Mouse (Mus musculus): ENCODE results near the gene Aurkb. TPM values are rescaled to one million over a fixed set of nuclear protein-coding genes. Genes with fewer than 3 reads are reported as not detected.

Aurkb gene
- polyA plus RNA-seq, 2 experiments, result 109 to 124 TPM

- WGBS, result 4% methylated on average over 38 of the region's 38 CpGs
- peak within 1 kb of the TSS; percentile 69 for H3K4me2 ChIP-seq (replicated peaks; ENCODE audit: low read depth, low read length, severe bottlenecking)
- H3K4me1 ChIP-seq (ENCODE audit: control insufficient read depth, insufficient read depth, low read length), result peaks cover 8% of the 10 kb centered on the region
- H3K9me3 ChIP-seq (ENCODE audit: control insufficient read depth, low read length), result no peaks in the 10 kb centered on the region
- DNase-seq (ENCODE audit: low spot score), result peak; percentile 95
- TF ChIP-seq POLR2A (IDR thresholded peaks at IDR 0.05; ENCODE audit: borderline replicate concordance, extremely low read depth, insufficient read depth, insufficient read length), result peak; percentile 93; the same call in 1 of the 2 replicates
- H3K36me3 ChIP-seq (ENCODE audit: control insufficient read depth, insufficient read depth, low read length), result peaks cover 1% of the 10 kb centered on the region
- H3K4me3 ChIP-seq (replicated peaks; ENCODE audit: low read length), result peak within 1 kb of the TSS; percentile 54
- H3K27ac ChIP-seq (replicated peaks; ENCODE audit: low read depth, low read length), result peak within 1 kb of the TSS; percentile 88
- peak; percentile 97 for ATAC-seq (ENCODE audit: low FRiP score, low read depth)
- H3K9ac ChIP-seq (ENCODE audit: low read depth, low read length, severe bottlenecking), result peak within 1 kb of the TSS; percentile 86
- H3K27me3 ChIP-seq (ENCODE audit: control insufficient read depth, insufficient read depth, low read length), result no peaks in the 10 kb centered on the region
Observed at GRCm38 (mm10) chr11:69015644-69016441, 29.6 kb upstream of the Aurkb start, which contains the start of gene Ctc1. Ctc1 (plus strand) TSS chr11:69015911.

- peak overlapping the region; percentile 69 for H3K4me2 ChIP-seq (replicated peaks; ENCODE audit: low read depth, low read length, severe bottlenecking)
- DNase-seq (ENCODE audit: low spot score) (no peak), ATAC-seq (ENCODE audit: low FRiP score, low read depth) (no peak)
- no peaks in the 10 kb centered on the region for H3K27me3 ChIP-seq (ENCODE audit: control insufficient read depth, insufficient read depth, low read length)
- H3K36me3 ChIP-seq (ENCODE audit: control insufficient read depth, insufficient read depth, low read length), result peaks cover 10% of the 10 kb centered on the region
- H3K9me3 ChIP-seq (ENCODE audit: control insufficient read depth, low read length), result no peaks in the 10 kb centered on the region
- peak overlapping the region; percentile 86 for H3K9ac ChIP-seq (ENCODE audit: low read depth, low read length, severe bottlenecking)
- H3K4me3 ChIP-seq (replicated peaks; ENCODE audit: low read length), result peak overlapping the region; percentile 54
- peaks cover 8% of the 10 kb centered on the region for H3K4me1 ChIP-seq (ENCODE audit: control insufficient read depth, insufficient read depth, low read length)
- 69% methylated on average over 3 of the region's 3 CpGs for WGBS
- TF ChIP-seq POLR2A (IDR thresholded peaks at IDR 0.05; ENCODE audit: borderline replicate concordance, extremely low read depth, insufficient read depth, insufficient read length), result no peak
- peak overlapping the region; percentile 88 for H3K27ac ChIP-seq (replicated peaks; ENCODE audit: low read depth, low read length)
Observed at GRCm38 (mm10) chr11:69016755-69017154, 28.7 kb upstream of the Aurkb start.

GRCm38 (mm10) chr11:69020691-69021090, 24.8 kb upstream of the Aurkb start:
- DNase-seq (ENCODE audit: low spot score) (no peak), ATAC-seq (ENCODE audit: low FRiP score, low read depth) (no peak)
- peaks cover 8% of the 10 kb centered on the region for H3K4me1 ChIP-seq (ENCODE audit: control insufficient read depth, insufficient read depth, low read length)
- no peaks in the 10 kb centered on the region for H3K27me3 ChIP-seq (ENCODE audit: control insufficient read depth, insufficient read depth, low read length)
- H3K9me3 ChIP-seq (ENCODE audit: control insufficient read depth, low read length), result no peaks in the 10 kb centered on the region
- H3K9ac ChIP-seq (ENCODE audit: low read depth, low read length, severe bottlenecking), result no peak overlapping the region
- no peak overlapping the region for H3K4me3 ChIP-seq (replicated peaks; ENCODE audit: low read length)
- TF ChIP-seq POLR2A (IDR thresholded peaks at IDR 0.05; ENCODE audit: borderline replicate concordance, extremely low read depth, insufficient read depth, insufficient read length), result no peak
- H3K4me2 ChIP-seq (replicated peaks; ENCODE audit: low read depth, low read length, severe bottlenecking), result no peak overlapping the region
- no peak overlapping the region for H3K27ac ChIP-seq (replicated peaks; ENCODE audit: low read depth, low read length)
- peaks cover 49% of the 10 kb centered on the region for H3K36me3 ChIP-seq (ENCODE audit: control insufficient read depth, insufficient read depth, low read length)

GRCm38 (mm10) chr11:69026562-69026961, 18.9 kb upstream of the Aurkb start:
- ATAC-seq (ENCODE audit: low FRiP score, low read depth) (no peak), DNase-seq (ENCODE audit: low spot score) (no peak)
- Histone ChIP-seq H3K36me3 (ENCODE audit: control insufficient read depth, insufficient read depth, low read length) (peaks cover 99% of the 10 kb centered on the region), H3K9ac (ENCODE audit: low read depth, low read length, severe bottlenecking) (no peak overlapping the region), H3K4me1 (ENCODE audit: control insufficient read depth, insufficient read depth, low read length) (no peaks in the 10 kb centered on the region), H3K27ac (replicated peaks; ENCODE audit: low read depth, low read length) (no peak overlapping the region), H3K9me3 (ENCODE audit: control insufficient read depth, low read length) (no peaks in the 10 kb centered on the region), H3K4me3 (replicated peaks; ENCODE audit: low read length) (no peak overlapping the region), H3K27me3 (ENCODE audit: control insufficient read depth, insufficient read depth, low read length) (no peaks in the 10 kb centered on the region), H3K4me2 (replicated peaks; ENCODE audit: low read depth, low read length, severe bottlenecking) (no peak overlapping the region)
- 96% methylated on average over 3 of the region's 3 CpGs for WGBS
- no peak for TF ChIP-seq POLR2A (IDR thresholded peaks at IDR 0.05; ENCODE audit: borderline replicate concordance, extremely low read depth, insufficient read depth, insufficient read length)

- TF ChIP-seq POLR2A (IDR thresholded peaks at IDR 0.05; ENCODE audit: borderline replicate concordance, extremely low read depth, insufficient read depth, insufficient read length), result no peak
- H3K27ac ChIP-seq (replicated peaks; ENCODE audit: low read depth, low read length), result no peak overlapping the region
- no peak for DNase-seq (ENCODE audit: low spot score)
- H3K36me3 ChIP-seq (ENCODE audit: control insufficient read depth, insufficient read depth, low read length), result peaks cover 97% of the 10 kb centered on the region
- WGBS, result 79% methylated on average over 2 of the region's 2 CpGs
- no peak for ATAC-seq (ENCODE audit: low FRiP score, low read depth)
- no peak overlapping the region for H3K4me2 ChIP-seq (replicated peaks; ENCODE audit: low read depth, low read length, severe bottlenecking)
- H3K9ac ChIP-seq (ENCODE audit: low read depth, low read length, severe bottlenecking), result no peak overlapping the region
- H3K4me1 ChIP-seq (ENCODE audit: control insufficient read depth, insufficient read depth, low read length), result no peaks in the 10 kb centered on the region
- no peaks in the 10 kb centered on the region for H3K9me3 ChIP-seq (ENCODE audit: control insufficient read depth, low read length)
- no peak overlapping the region for H3K4me3 ChIP-seq (replicated peaks; ENCODE audit: low read length)
- no peaks in the 10 kb centered on the region for H3K27me3 ChIP-seq (ENCODE audit: control insufficient read depth, insufficient read depth, low read length)
Observed at GRCm38 (mm10) chr11:69028805-69029204, 16.6 kb upstream of the Aurkb start.
